In the genomic region with DNA sequence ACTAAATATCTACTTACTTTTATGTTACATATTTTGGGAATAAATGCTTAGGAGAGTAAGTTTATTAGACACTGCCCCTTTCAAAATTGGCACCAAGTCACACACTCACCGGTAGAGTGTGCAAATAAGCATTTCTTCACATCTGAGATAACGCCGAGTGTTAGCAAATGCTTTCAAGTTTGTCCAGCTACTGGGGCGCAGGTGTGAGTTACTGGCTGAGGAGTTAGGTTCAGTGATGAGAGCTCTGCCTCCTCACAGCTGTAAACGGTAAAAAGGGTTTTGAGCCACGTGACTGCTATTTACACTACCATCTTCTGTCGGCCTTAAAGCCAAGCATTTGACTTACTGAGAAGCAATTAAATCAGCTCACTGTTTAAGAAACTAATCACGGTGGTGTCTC, we compare ENCODE assay signal across 22 mouse cellular contexts.
DNase-seq lines count a peak whose midpoint lies in the region; ATAC-seq and TF ChIP-seq lines count a peak whose summit lies in the region.
"Had no signal": no experiment of that assay in that cellular context is flagged by ENCODE, and none has a peak within 500 bp of the region (broad histone marks: within the 10 kb centered on the region; RNA-seq: fewer than 3 reads in every experiment).

No protein-coding gene starts in this region.

- H3K4me2 ChIP-seq in lung, embryonic 15.5 days, result no peak overlapping the region
- H3K4me2 ChIP-seq: embryonic facial prominence, embryonic 15.5 days; heart, embryonic 13.5 days; hindbrain, embryonic 13.5 days had no signal

- 37% methylated on average over 8 of the region's 8 CpGs for WGBS in lung, embryonic 15.5 days

- TF ChIP-seq POLR2A in brain, embryonic 14.5 days (IDR thresholded peaks at IDR 0.05; ENCODE audit: borderline replicate concordance, extremely low read depth, insufficient read depth, insufficient read length, poor library complexity, severe bottlenecking), result no peak

- peak; percentile 69; the same call in 1 of the 2 replicates for ATAC-seq in lung, embryonic 15.5 days (ENCODE audit: borderline replicate concordance, extremely low read depth, low FRiP score, low TSS enrichment)
- ATAC-seq: forebrain, embryonic 14.5 days had no signal

- no peak overlapping the region for H3K9ac ChIP-seq in lung, embryonic 15.5 days
- H3K9ac ChIP-seq: embryonic facial prominence, embryonic 15.5 days; heart, embryonic 13.5 days; hindbrain, embryonic 13.5 days had no signal

- H3K4me1 ChIP-seq in lung, embryonic 15.5 days, result no peaks in the 10 kb centered on the region
- H3K4me1 ChIP-seq: embryonic facial prominence, embryonic 15.5 days; forebrain, embryonic 10.5 days; hindbrain, embryonic 13.5 days had no signal

- no peaks in the 10 kb centered on the region for H3K9me3 ChIP-seq in lung, embryonic 15.5 days
- H3K9me3 ChIP-seq: embryonic facial prominence, embryonic 15.5 days; hindbrain, embryonic 13.5 days had no signal

- no peak for TF ChIP-seq CTCF in brain, embryonic 14.5 days (IDR thresholded peaks at IDR 0.05; ENCODE audit: borderline replicate concordance, extremely low read depth, insufficient read depth, insufficient read length)

- H3K36me3 ChIP-seq in lung, embryonic 15.5 days, result no peaks in the 10 kb centered on the region
- H3K36me3 ChIP-seq: embryonic facial prominence, embryonic 15.5 days; forebrain, embryonic 10.5 days; heart, embryonic 13.5 days; hindbrain, embryonic 13.5 days had no signal

- H3K27me3 ChIP-seq in lung, embryonic 15.5 days, result no peaks in the 10 kb centered on the region
- H3K27me3 ChIP-seq: embryonic facial prominence, embryonic 15.5 days; heart, embryonic 13.5 days; hindbrain, embryonic 13.5 days had no signal

- H3K27ac ChIP-seq in lung, embryonic 15.5 days, result peak overlapping the region; percentile 81
- H3K27ac ChIP-seq: embryonic facial prominence, embryonic 15.5 days; forebrain, embryonic 10.5 days; heart, embryonic 13.5 days; hindbrain, embryonic 13.5 days had no signal

- DNase-seq in brain, embryonic 14.5 days (ENCODE audit: low read depth), result peak; percentile 17
- DNase-seq in lung, postnatal 14 days, result peak; percentile 28
- DNase-seq in spleen, adult 18-20 months, result no peak
- no peak for DNase-seq in B cell, adult 2 months
- DNase-seq in kidney, postnatal 4 days, result no peak
- no peak for DNase-seq in adrenal gland, postnatal 25 days
- DNase-seq: adrenal gland, adult 2 months; adrenal gland, postnatal 36 days; cerebellum, adult 11 months; cerebellum, adult 8-10 months; cerebellum, postnatal 14 days; embryo, embryonic 11 days; gastrocnemius, postnatal 36 days; heart, adult 11 months; heart, postnatal 36 days had no signal

- H3K4me3 ChIP-seq in lung, embryonic 15.5 days, result no peak overlapping the region
- H3K4me3 ChIP-seq: embryonic facial prominence, embryonic 15.5 days; erythroblast, embryonic 14.5 days; forebrain, embryonic 10.5 days; heart, embryonic 13.5 days; hindbrain, embryonic 13.5 days had no signal

Comparison
In these comparisons a context has a peak if more than half of its experiments do, and no peak if none do; other contexts are left out.
1. DNase-seq: peak in brain, embryonic 14.5 days (single experiment) and lung, postnatal 14 days (single experiment); none in spleen, adult 18-20 months (0 of 2), B cell, adult 2 months (0 of 2), kidney, postnatal 4 days (0 of 2) and adrenal gland, postnatal 25 days (single experiment).